Mouse (Mus musculus) layer of hippocampus, postnatal 14 days (tissue): ENCODE measurements at regions not wholly inside any gene's neighbourhood (a gene's known extent, or its start where the extent isn't known, plus 50 kb on each side); places are given as distances from the start of the nearest gene placed in this dataset.
"Not testable (repeated sequence)": the region's sequence is repeated elsewhere in the genome, so short reads cannot be mapped to it uniquely, and the experiment has no call there.

Experiments
- DNase-seq, 2 experiments: peaks; one replicate each; pipeline ENCODE4 v3.0.0; 2021 to 2022; ENCODE audit warnings: low spot score in 2 of 2, mixed read lengths in 1 of 2

DNA sequence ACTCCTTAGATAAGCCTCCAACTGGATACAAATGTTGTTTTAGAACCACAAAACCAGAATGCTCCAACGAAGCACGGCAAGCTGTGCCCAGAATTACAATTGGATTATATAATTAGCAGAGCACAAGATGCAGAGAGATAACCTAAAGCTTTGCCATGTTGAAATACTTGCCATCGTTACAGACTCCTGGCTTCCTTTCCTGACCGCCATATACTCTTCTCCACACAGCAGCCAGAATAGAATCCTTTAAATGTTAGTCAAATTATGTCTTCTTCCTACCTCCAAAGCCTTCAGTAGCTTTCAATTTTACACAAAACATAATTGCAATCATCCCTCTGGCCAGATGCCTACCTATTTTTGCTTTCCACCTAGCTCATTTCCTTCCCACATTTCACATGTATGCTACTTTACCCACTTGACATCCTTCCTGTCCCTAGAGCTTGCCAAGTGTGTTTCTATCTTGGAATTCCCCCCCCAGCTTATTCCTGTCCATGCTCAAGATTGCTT is 52.8 kb upstream of the G2e3 start:
- DNase-seq = peak in 1 of 2 experiments; percentile 60

DNA sequence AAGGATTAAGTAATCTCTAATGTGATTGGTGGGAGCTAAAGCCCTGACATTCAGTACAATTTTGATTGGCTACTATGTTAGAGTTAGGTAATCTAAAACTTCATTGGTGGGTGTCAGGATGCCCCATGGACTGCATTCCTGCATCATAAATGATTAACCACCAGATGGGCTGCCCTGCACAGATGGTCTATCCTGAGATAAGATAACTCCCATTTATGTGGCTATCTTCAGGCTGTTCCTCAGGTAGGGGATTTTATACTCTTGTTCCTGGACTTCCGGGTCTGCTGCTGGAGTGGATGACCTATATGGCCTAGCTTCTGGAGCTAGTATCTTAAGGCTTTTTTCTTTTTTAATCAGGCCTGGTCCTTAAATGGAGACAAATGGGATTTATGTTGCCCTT is 69.5 kb upstream of the G2e3 start:
- no peak for DNase-seq

DNA sequence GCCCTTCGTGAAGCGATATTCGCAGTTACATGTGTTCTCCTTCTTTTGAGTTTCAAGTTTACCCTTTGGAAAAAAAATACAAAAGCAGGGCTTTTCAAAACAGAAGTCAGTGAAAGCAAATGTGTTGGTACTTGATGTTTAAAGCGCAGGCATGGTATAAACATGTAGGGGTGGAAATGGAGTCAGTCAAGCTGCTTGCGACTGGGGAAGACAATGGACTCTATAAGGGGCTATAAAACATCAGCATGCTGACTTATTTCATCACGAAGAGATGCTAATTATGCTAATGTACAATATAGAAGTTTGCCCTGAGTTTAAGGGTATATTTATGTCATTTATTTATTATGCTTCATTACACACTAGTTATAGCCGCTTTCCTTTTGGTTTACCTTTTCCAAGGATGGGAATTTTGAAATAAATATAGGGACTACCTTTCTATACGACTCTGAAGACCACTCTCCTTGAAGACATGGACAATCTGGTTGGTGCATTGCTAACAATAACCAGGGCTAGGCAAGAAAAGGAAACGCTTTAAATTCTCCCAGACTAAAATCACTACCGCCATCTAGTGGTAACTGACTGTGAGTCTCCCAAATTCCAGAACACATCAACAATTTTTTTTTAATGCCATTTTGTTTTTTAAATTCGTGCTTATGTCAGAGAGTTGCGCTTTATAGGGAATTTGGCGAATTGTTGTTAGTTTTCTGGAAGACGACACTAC is 71.9 kb upstream of the G2e3 start:
- DNase-seq = peak in 1 of 2 experiments; percentile 78

DNA sequence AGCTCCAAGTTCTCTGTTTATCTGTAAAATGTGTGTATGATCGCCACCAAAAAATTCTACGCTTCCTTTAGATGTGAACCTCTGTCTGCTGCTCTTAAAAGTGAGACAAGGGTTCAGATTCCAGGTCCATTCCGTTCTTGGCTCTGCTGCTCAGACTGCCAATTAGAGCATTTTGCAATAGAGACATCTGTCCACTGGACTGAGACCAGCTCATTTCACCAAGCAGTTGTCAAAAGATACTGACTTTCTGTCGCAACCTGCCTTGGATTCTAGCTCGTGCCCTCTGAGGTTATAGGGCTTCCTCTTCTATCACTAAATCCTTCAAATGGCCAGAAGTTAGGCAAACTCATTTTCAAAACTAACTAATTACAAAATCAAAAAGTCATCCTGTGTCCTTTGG is 74.4 kb upstream of the G2e3 start:
- DNase-seq = no peak

DNA sequence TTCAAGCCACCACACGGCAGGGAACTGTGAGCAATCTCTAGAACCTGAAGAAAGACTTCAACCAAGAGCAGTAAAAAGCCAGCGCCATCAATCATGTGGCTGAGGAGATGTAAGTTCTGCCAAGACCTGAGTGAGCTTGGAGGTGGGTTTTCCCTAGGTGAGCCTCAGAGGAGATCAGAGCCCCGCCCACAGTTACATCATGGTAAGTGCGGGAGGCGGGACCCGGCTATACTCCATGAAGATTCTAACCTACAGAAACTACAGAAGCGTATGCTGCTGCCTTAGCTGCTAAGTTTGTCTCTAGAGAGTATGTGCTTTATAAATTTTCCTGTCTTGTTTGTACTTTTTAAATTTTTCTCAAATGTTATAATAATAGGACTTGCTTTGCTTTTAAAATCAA is 105.0 kb upstream of the G2e3 start:
- DNase-seq = no peak

DNA sequence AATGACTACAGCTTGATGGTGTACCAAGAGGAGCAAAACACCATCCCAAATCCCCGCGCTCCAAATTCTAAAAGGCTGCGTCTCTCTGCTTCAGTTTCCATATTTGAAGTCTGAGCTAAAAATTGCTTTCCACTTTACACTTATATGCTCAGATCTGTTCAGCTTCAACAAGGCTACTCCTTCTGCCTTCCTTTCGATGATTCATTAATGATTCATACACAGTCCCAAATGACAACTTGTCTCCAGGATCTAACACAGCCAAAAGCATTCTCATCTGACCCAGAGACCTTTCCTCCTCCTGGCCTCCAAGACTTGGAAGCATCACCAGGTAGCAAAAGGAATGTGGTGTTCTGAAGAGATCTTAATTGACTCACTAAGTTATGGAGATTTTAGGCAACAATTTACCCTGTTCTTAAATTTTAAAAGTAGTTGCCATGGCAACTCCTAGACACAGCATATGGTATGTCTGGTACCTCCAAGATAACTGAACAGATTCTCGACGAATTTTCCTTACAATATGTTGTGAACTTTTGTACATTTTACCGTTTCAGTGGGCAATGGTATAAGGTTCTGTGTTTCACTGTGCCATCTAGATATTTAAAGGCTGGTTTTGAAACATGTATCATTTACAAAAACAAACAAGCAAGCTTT is 106.6 kb upstream of the G2e3 start:
- peak; percentile 13 to 37 for DNase-seq

DNA sequence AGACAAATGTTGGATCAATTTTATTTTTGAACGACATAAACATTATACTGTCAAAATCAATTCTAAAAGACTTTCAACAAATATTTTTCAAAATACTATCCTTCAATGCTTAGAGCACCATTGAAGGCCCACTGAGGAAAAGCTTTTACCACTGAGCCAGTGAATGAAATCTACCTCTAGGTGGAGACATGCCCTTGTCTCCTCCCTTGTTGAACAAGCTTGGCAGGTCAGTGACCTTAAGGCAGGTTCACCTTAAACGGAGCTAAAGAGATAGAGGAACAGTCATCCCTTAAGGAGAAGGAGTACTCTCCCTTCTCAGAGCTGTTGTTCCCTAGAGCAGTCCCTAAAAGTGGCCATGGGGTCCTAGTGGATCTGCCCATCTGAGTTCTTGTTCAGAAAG is 136.2 kb upstream of the G2e3 start:
- DNase-seq = no peak

DNA sequence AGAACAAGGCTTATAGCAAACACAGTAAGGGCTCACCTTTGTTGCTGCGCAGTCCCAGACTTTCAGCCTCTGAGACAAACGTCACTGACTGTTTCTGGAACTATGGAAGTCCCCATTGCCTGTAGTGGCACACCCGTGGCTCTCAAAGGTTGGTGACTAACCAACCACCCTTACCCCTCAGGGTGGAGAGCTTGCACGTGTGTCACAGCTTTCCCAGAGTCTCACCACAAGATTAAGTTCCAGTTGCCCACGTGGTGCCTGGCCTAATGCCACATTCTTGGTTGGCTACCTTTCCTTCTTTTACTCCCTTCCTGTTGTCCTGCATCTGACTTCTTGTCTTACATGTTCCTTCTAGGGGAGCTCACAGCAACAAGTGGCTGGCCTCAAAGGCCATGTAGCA is 151.6 kb upstream of the G2e3 start:
- DNase-seq = no peak

DNA sequence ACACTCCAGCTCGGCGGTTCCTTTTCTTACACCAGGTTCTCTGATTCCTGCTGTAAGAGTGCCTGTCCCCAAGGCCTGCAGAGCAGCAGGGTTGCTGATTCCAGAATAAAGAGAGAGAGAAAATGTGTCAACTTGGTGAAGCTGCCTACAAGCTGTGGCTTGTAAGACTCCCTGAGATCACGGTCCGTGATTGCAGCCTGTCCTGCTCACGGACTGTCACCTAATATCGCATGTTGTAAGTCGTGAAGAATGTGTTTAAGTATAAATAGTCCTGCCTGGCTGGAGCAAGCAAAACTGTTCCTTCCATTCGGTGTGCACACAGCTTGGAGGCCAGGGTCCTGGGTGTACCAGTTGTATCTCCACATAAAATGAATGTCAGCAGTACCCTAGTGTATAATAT is 152.7 kb upstream of the G2e3 start:
- no peak for DNase-seq

DNA sequence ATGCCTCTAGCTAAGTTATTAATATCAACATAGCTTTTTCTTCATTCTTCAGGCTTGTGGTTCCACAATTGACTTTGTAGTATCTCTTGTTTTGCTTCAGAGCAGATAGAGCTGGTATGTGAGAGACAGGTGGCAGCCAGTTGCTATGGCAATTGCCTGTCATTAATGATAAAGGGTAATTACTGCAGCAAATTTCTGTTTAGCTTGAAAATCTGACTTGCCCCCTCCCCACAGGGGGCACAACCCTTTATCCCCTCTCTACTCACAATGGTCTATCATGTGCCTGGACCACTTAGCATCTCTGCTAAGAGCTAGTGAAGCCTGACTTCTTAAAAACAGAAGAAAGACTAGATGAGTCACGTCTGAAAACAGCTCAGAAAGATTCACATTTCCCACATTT is 157.1 kb upstream of the G2e3 start:
- no peak for DNase-seq

DNA sequence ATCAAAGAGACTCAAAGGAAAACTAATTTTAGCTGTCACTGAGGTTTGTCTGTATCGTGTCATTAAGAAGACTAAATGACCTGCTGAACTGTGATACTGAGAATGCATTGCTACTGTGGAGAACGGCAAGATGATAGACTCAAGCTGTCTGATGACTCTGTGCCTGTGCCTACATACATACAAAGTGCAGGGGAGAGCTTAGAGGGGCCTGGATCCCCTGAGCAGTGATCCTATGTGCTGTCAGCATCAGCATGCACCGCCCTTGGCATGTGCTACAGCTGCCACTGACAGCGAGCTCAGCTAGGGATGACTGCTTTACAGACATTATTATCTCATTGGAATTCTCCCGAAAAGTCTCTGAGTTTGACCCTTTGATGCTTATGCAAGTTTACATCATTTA is 157.7 kb upstream of the G2e3 start:
- no peak for DNase-seq

DNA sequence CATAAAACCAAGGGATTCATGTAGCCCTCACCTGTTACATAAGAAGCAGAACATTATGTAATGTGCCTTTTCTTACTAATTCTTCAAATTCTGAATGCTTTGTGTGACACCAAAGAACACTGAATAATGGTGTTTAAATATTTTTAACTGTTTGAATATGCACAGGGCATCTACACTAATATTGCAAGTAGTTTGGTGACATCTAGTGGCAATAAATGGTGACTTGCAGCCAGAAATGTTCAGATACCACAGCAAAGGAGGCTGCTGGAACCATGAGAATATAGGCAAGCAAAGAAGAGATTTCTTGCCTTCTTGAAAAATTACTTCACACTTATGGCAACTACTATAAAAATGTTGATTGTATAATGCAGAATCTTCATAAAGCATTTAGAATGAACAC is 159.6 kb upstream of the G2e3 start:
- DNase-seq = peak in 1 of 2 experiments; percentile 90

DNA sequence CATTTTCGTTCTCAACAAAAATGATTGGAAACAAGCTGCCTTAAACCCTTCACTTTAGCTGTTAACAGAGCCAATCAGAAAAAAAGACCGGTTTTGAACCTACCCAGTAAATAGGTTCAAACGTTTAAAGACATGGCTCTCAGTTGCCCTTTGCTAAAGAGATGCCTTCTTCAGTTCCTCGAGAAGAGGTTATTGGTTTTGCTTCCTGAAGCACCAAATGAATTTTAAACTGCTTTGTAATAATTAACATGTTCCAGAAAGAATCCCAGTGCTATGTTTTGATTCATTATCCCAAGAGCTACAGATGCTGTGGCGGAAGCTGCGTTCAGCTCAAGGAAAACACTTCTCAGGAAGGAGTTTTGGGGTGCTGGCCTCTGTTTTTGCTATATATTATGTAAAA is 160.1 kb upstream of the G2e3 start:
- DNase-seq = no peak

DNA sequence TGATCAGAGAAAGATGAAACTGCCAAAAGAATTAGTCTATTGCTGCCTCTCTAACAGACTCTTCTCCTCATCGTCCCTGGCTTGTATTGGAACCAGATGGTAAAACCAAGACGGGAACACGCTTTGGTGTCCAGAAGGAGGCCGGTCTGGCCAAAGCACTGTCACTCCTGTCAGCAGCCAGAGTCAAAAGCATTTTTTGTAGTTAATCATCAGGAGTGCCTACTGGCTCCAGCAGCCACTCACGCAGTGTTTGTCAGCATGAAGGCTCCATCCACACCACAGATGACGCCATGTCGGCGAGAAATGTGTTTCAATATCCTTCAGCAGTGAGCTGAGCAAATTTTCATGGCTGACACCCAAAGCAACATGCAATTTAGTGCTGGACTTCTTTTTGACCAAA is 162.1 kb upstream of the G2e3 start:
- peak; percentile 60 to 63 for DNase-seq

DNA sequence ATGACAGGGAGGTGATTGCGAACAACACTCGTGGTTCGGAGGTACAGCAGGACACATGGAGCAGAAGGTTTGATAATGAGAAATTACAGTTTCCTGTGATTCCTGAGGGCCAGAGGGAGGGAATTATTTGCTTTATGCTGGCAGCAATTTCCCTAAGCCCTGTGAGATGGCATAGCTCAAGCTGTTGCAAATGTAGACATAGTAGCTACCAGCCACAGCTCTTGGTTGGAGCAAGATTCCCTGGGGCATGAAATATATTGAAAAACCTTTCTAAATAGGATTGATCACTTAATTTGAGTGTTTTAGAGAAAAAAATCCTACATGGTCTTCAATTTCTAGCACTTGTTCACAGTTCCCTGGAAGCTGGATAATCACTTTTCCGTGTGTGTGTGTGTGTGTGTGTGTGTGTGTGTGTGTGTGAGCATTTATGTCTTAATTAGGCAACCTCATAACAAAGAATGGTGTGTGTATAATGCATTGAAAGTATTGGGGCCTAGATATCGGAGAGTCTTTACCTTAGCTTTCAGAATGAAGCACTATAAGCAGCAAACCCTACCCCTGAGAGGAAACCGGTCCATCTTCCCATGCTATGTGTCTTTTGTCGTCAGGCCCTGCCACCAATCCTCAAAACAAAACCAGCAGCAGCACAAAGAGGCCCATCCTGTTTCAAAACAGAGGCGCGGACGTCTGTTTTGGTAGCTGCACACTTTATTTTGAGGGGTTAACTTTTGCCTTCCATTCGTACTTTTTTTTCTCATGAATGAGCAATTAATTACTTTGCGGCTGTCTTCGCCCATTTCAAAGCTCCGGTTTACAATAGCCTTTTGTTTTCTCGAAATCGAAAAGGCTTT is 172.7 kb upstream of the G2e3 start:
- no peak for DNase-seq

DNA sequence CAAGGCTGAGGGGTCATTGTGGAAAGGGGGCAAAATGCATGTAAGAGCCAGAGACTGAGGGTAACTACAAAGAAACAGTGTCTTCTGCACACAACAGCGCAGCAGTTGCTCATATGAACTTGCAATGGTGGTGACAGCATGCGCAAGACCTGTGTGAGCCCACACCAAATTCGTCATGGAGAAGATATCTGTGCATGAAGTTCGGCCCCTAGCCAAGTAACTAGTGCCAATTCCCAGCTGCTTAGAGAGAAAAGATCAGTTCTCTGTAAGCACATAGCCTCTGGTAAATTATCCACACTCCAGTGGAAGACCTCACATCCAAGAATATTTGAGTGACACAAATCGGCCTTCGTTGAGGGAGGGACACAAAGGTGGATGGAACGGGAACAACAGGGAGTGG is 182.7 kb upstream of the G2e3 start:
- no peak for DNase-seq

DNA sequence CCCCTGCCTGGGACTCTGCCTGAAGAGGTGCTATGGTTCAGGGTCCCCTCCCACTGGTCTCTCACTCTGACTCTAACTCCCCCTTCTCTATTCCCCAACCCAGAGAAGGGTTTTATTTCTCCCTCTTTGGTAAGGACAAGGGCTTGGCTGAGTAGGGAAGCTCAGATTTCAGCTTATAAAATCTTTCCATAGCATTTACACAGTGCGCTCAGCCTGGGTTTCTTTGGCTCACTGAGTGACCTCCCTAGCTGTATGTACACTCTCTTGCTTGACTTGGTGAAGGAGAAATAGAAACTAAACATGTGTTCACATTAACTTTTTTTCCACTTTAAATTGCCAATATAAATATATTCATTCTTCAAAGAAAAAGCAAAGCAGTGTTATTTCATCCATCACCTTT is 186.9 kb upstream of the G2e3 start:
- no peak for DNase-seq

DNA sequence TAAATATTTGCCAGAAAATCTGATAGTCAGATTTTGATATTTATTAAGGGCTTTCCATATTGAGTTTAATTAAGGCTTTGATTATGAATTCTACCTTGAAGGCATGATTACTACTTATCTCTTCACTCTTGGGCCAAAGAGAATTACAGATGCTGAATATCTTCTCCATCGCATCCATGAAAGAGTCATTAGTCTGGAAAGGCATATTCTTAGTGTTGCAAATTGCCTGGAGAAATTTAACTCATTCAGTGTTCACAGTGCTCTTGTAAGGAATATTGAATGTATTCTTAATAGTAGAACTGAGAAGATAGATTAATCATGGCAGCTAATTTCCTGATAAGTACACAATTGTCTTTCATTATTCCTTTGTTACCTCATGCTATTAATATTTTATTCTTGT is 187.7 kb upstream of the G2e3 start:
- DNase-seq = no peak

DNA sequence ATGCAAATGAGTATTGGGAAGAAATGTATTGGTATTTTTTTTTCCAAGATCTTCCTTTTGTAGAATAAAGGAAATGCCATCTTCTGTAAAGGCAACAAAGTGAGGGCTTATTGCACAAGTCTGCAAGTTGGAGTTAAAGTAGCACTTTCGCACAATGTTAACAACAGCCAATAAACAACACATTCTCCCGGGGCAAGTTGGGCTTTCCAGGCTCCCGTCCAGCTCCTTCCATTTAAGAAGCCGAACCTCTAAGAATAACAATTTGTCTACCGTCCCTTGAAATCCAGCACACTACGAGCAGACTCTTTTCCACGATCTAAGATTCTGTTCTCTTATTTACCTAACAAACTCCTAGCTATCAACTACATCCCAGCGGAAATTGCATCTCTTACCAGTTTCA is 199.9 kb upstream of the G2e3 start:
- no peak for DNase-seq

DNA sequence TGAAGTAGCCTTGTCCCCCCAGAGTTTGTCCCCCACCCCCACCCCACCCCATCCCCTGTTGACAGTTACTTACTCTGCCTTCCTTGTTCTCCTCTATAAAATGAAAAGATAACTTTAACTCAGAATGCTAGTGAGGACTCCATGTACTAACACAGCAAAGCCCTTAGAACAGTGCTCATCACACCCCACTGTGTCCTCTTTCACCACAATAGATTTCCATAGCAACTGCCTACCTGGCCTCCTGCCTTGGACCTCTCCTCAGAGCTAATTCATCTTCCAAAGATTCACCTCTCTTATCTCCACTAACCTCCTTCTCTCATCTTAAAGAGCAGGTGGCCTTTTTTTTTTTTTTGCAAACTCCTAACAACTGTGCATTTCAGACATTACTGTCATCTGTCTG is 204.0 kb upstream of the G2e3 start:
- no peak for DNase-seq

DNA sequence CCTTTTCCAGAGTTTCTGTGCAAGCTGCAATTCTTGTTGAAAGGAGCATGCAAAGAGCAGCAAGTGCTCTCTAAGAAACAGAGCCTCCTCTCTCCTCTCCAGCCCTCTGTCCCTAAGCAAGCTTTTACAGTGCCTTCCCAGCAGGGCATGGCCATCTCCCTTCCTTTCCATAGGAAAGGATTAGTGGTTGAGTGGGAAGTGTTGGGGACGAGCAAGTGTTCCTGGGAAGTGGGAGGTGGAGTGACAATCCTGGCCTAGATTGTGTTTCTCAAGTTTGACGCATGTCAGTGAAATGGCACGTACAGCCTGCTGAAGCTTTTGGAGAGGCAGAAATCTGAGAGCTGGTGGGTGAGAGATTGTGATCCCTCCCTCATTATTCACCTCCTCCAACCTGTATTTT is 204.7 kb upstream of the G2e3 start:
- DNase-seq = peak; percentile 13 to 15

DNA sequence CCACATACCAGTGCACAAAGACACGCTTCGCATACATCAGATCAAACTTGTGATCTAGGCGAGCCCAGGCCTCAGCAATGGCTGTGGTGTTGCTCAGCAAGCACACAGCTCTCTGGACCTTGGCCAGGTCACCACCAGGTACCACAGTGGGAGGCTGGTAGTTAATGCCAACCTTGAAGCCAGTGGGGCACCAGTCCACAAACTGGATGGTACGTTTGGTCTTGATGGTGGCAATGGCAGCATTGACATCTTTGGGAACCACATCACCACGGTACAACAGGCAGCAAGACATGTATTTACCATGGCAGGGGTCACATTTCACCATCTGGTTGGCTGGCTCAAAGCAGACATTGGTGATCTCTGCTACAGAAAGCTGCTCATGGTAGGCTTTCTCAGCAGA is 214.2 kb upstream of the G2e3 start:
- DNase-seq = not testable (repeated sequence)
